Mouse (Mus musculus) embryonic fibroblast, embryonic 13.5 days (primary cell): Measurements from ENCODE around the gene Eprs. TPM values are rescaled to one million over a fixed set of nuclear protein-coding genes. Genes with fewer than 3 reads are reported as not detected.

Experiments used
- H3K27ac ChIP-seq: 2 replicates; pipeline ENCODE4 v1.5.1; 2012; ENCODE audit warnings: low read length, control low read depth, inconsistent platforms; ENCODE audit not compliant: insufficient read depth
- H3K4me1 ChIP-seq: 2 replicates; pipeline ENCODE4 v1.6.1; 2011; ENCODE audit warnings: low read length; ENCODE audit not compliant: control insufficient read depth, insufficient read depth
- H3K4me3 ChIP-seq: 2 replicates; pipeline ENCODE4 v1.5.1; 2011; ENCODE audit warnings: mild to moderate bottlenecking, control low read depth, low read length; ENCODE audit not compliant: insufficient read depth
- CTCF ChIP-seq: IDR thresholded peaks from 2 replicates; pipeline ENCODE4 v1.5.1; 2011; ENCODE audit warnings: mild to moderate bottlenecking, control low read depth, low read length, moderate library complexity, borderline replicate concordance; ENCODE audit not compliant: insufficient read depth
- POLR2A ChIP-seq: IDR thresholded peaks from 2 replicates; pipeline ENCODE4 v1.6.1; 2011; ENCODE audit warnings: low read depth, mild to moderate bottlenecking, control low read depth, low read length, moderate library complexity
- polyA plus RNA-seq: library from polyadenylated mRNA; stranded (reverse); fragments of >200 nt; gene quantifications from 2 replicates; pipeline ENCODE4 v1.2.4, GENCODE M21; 2011; ENCODE audit warnings: low read depth; ENCODE audit not compliant: missing spikeins, insufficient read length

Gene Eprs
- polyA plus RNA-seq, 1 experiment: 275 TPM

DNA sequence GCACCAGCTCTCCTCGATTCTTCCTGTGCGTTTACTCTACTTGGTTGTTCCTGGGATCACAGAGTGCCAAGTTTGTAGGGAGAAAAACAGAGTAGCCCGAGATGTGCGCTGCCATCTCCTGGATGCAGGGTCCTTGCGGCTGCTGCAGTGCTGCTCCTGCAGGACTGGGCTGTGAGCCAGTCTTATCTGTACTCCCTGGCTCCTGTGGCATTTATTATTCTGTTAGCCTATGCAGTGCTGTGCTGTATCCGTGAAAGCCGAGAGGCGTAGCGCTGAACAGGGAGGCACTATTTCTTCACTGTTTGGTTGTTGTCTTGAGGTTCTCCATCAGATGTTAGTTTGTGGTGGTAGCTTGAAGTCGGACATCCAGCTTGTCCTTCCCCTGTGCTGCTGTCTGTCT is 43.1 kb downstream of the Eprs start:
- TF ChIP-seq CTCF: no peak
- TF ChIP-seq POLR2A: no peak
- no peak overlapping the region for H3K4me3 ChIP-seq
- peaks cover 7% of the 10 kb centered on the region for H3K4me1 ChIP-seq
- no peak overlapping the region for H3K27ac ChIP-seq

DNA sequence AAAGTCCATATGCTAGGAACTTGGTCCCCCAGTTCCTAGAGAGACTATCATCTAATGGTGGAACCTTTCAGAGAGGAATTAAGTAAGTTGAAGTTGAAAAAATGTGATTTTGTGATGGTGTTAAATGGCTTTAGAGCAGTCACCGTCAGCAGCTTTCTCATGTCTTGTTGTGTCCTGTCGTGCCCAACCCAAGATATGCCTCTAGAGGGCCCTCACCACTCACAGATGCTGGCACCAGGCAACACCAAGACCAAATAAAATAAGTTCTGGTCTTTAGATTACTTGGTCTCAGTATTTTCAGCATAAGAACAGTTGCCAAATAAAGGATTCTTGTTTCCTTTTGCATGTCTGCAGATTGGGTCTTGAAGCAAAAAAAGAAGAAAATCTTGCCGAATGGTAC is 47.0 kb downstream of the Eprs start:
- no peak for TF ChIP-seq CTCF
- TF ChIP-seq POLR2A: no peak
- no peaks in the 10 kb centered on the region for H3K4me1 ChIP-seq

DNA sequence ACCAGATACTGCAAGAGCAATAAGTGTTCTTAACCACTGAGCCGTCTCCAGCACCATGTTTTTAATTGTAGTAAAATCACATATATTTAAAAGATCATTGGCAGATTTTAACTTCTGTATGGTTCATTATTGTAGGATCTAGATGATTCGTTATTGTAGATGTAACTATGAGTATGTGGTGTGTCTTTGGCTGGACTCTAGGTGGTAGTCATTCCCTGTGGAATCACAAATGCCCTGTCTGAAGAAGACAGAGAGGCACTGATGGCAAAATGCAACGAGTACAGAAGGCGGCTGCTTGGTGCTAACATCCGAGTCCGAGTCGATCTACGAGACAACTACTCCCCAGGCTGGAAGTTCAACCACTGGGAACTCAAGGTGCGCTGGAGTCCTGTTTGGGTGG is 55.2 kb downstream of the Eprs start:
- no peaks in the 10 kb centered on the region for H3K4me1 ChIP-seq
- no peak overlapping the region for H3K4me3 ChIP-seq
- no peak for TF ChIP-seq POLR2A
- no peak for TF ChIP-seq CTCF
- H3K27ac ChIP-seq: no peak overlapping the region

More for the DNA sequence above, 47.0 kb downstream of the Eprs start:
- no peak overlapping the region for H3K4me3 ChIP-seq
- no peak overlapping the region for H3K27ac ChIP-seq

DNA sequence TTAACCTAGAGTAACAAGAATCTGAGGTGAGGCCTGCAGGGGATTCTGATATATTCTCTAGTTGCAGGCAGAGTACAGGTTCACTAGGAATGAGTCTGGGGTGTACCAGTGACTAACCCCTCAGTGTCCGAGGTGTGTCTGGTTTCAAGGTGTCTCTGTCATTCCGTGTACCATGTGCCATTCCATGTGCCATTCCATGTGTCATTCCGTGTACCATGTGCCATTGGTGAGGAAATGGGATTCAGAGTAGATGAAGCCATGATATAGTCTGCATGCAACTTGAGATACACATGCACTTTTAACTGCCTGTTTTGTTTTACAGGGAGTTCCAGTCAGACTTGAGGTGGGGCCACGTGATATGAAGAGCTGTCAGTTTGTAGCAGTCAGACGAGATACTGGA is 57.0 kb downstream of the Eprs start:
- no peak overlapping the region for H3K27ac ChIP-seq
- H3K4me1 ChIP-seq: no peaks in the 10 kb centered on the region
- no peak overlapping the region for H3K4me3 ChIP-seq
- no peak for TF ChIP-seq CTCF
- no peak for TF ChIP-seq POLR2A

DNA sequence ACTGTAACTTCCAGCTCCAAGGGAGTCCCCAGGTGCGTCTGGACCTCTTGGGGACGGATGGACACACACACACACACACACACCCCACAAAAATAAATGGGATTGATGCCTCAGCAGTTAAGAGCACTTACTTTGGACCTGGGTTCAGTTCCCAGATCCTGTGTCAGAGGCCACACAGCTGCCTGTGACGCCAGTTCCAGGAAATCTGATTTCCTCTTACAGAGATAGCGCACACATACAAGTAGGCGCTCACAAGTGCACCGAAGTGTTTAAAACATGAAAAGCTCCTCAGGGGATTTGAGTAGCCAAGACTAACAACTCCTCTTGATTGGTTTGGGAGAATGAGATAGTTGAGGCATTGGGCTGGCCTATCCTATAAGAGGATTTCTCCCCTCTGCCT is 57.9 kb downstream of the Eprs start:
- no peak for TF ChIP-seq POLR2A
- TF ChIP-seq CTCF: no peak
- Histone ChIP-seq H3K27ac (no peak overlapping the region), H3K4me3 (no peak overlapping the region), H3K4me1 (no peaks in the 10 kb centered on the region)

DNA sequence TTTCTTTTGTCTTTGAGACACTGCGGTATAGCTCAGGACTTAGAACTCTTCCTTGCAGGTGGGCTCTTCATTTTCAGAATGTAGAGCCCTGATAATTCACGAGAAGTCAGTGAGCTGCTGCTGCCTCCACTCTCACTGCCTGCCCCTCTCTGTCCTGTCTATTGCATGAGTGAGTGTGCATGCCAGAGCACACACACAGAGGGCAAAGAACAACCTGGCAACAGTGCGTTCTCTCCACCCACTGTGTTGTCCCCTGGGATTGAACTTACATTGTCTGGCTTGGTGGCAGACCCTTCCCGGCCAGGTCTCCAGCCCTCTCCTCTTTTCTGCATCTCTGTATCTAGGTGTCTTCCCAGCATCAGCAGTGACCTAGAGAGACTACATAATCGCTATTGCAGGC is 63.7 kb downstream of the Eprs start:
- Histone ChIP-seq H3K4me3 (no peak overlapping the region), H3K27ac (no peak overlapping the region), H3K4me1 (no peaks in the 10 kb centered on the region)
- TF ChIP-seq POLR2A (no peak), CTCF (no peak)

DNA sequence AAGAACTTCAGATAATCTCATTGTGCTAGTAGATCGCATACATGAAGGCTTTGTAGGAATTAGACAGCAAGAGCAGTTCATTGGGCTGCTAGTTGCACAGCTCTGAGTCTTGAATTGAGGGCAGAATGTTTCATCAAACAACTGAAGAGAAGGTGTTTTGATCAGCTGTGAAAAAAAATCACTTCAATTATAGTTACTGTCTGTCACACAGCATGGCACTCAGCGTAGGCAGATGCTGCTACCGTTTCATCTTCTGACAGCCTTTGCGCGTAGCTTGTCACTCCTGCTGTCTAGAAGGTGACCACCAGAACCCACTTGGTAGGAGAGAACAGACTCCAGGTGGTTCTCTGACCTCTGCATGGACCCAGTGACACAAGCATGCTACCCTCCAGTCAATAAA is 67.6 kb downstream of the Eprs start:
- Histone ChIP-seq H3K4me1 (no peaks in the 10 kb centered on the region), H3K27ac (no peak overlapping the region), H3K4me3 (no peak overlapping the region)
- no peak for TF ChIP-seq CTCF
- TF ChIP-seq POLR2A: no peak

DNA sequence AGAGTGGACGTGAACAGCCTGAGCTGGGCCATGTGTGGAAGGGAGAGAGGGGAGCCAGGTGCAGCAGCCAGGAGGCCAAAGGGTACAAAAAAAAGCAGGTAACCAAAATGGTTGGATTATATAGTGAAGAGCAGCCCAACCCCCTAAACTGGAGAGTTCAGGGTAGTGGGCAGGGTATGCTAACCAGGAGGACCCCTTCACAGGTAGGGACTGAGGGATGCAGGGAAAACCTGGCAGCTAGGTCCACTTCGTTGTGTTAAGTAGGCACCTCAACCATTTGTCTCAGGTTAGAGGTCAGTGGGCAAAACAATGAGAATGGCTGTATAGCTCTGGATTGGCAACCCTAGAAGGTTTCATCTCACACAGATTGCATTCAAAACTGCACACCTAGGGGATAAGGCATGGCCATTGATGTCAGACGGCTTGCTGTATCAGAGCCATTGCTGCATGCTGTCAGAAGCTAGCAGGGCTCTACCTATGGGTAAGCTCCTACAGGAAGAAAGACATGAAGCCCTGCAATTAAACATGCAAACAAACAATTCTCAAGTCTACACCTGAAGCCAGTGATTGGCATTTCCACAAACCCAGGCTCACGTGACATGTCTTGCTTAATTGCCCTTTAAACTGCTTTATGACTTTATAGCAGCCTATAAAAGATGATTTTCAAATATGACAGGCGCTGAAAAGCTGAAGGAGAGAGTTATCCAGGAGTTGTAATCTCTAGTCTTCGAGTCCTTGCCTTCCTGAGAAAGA is 68.6 kb downstream of the Eprs start:
- no peak for TF ChIP-seq CTCF
- TF ChIP-seq POLR2A: no peak

DNA sequence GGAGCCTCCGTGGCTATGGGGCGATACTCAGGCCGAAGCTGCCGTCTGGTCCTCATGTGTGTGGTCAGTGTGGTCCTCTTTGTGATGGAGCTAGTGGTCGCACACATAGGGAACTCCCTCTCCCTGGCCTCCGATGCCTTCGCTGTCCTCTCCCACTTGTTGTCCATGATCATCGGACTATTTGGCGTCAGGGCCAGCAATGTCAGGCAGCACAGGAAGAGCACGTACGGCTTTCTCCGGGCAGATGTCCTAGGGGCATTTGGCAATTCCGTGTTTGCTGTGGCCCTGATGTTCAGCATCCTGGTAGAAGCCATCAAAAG is 69.1 kb downstream of the Eprs start:
- H3K27ac ChIP-seq: no peak overlapping the region
- TF ChIP-seq POLR2A (no peak), CTCF (no peak)
- H3K4me1 ChIP-seq: no peaks in the 10 kb centered on the region
- no peak overlapping the region for H3K4me3 ChIP-seq

More for the DNA sequence above, 68.6 kb downstream of the Eprs start:
- Histone ChIP-seq H3K4me3 (no peak overlapping the region), H3K27ac (no peak overlapping the region), H3K4me1 (no peaks in the 10 kb centered on the region)

DNA sequence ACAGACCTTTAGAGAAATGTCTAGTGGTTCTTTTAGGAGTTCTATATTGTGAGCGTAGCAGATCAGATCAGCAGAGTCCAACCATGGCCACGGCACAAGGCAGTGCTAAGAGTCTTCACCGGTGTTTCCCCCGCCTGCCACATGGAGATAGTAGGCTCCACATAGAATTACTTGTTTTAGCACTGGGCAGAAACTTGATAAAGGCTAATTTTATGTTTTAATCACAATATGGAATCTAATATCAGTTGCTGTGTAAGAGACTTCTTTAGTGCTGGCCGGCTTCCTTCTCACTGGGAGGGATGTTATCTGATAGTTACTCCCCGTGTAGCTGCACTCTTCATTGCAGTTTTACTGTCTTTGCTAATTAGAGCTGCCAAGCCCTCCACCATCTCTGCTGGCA is 70.3 kb downstream of the Eprs start:
- Histone ChIP-seq H3K4me3 (no peak overlapping the region), H3K27ac (no peak overlapping the region), H3K4me1 (no peaks in the 10 kb centered on the region)
- TF ChIP-seq CTCF (no peak), POLR2A (no peak)
